Mouse (Mus musculus): ENCODE measurements around the gene Fam151b.

Gene Fam151b

DNA sequence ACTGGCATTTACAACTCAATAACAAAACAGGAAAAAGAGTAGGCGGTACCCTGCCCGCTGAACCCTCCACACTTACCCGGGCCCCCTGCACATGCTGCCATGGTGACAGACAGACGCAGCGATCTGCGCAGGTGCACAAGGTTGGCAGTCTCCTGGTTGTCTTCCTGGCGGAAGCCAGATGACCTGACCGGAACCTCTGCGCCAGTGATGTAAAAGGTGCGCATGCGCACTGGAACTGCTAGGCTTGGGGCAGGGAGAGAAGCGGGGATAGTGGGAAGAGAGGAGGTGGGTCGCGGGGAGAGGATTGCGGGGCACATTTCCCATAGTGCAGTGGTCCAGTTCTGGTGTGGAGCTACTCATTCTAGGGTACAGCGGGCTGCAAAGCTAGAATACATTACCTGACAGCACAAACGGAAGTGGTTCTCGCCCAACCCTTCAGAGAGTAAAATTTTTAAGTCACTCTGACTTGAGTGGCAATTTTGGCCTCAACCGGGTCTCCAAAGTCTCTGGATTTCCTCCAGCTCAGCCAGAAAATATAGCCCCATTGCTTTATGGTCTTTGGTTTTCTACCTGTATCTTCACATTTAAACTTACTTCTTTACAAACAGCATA is at the start of gene Fam151b:
Gene Fam151b, minus strand, starts transcription at position 164 of the 612 bp plus-strand sequence.
- peak; percentile 95 for DNase-seq (ENCODE audit: low read depth)

DNA sequence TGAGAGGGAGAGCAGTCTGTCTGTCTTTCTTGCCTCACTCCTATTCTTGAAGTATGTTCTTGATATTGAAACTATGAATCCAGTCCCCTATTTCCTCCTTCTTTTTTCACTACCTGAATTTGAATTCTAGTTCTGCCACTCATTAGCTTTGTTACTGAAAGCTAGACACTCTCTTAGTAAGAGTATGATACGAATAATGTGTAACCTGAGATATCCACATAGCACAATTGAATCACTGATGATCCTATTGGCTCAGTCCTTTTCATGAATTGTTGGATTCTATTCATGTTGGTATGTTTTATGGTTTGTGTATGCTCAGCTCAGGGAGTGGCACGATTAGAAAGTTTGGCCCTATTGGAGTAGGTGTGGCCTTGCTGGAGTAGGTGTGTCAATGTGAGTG is 48.4 kb upstream of the Fam151b start:
- peak; percentile 15 for DNase-seq (ENCODE audit: low read depth)

DNA sequence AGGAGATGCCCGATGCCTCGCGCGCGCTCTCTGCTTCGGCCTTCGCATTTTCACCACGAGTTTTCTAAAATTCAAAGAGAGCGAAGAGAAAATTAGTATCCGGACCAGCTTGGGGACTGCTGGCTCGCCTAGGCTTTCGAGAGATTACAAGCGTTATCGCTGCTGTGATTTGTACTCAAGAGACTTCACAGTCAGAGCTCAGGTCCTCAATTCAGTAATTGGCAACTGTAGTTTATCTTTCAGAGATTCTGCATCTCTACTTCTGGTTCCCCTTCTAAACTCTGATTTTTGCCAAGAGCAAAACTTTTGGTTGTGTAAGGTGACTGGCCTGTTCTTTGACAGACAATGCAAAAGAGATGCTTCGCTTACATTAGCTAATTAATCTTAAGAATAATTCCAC is 47.4 kb upstream of the Fam151b start:
- DNase-seq (ENCODE audit: low read depth), result no peak

DNA sequence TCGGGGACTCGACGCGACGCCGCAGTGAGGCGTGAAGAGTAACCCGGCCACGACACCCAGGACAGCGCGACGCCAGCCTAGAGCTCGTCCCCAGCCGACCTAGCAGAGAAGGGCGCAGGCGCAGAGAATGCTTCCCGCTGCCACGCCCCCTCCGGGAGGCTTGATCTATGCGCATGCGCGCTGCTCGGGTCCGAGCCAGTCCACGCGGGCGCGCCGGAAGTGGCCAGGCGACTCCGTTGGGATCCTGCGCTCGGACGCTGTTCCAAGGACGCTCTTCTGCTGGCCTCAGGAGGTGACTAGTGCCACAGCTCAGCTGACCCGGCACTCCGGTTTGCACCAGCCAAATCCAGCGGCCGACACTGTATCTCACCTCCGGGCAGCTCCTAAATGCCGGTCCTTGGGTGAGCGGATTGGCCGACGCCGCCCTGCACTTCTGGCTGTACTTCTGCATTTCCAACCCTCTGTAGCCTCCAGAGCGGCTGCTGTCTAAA is 47.0 kb upstream of the Fam151b start, which contains the start of gene Zfyve16:
Gene Zfyve16, minus strand, starts transcription at position 148 of the 491 bp plus-strand sequence.
- DNase-seq (ENCODE audit: low read depth), result peak; percentile 95

DNA sequence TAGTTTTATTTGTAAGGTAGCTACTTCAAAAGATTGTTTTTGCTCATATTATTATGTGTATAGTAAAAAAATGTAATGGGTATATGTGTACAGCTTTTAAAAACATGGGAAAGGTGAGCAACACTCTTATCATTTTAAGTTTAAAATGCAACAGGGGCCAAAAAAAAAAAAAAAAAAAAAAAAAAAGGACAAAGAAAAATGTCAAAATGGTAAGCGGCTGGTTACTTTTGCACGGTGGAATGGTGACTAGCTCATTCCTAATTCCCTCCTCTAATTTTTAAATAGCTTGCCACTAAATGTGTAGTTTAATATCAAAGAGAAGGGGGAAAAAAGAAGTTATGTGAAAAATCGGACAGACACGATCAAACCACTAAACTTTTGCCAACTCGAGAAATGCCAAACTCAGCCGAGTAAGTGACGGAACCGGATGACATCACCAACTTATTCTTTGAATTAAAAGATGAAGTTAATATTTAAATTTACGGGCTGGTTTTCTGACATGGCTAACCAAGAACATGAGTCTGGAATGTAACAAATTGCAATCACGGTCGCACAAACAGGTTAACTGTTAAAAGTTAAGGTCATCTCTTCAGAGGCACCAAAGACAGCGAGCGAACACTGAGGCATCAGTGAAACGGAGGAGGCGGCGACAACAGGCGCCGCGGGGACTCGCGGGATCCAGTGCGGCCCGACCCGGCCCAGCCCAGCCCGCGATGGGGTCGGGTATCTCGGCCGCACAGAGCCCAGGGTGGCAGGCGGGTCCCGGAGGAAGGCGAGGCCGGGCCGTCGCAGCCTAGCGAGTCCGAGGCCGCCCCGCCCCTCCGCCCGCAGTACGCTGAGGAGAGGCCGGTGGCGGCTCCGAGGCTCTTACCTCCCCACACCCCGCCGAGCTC is 46.3 kb upstream of the Fam151b start:
- no peak for DNase-seq (ENCODE audit: low read depth)

DNA sequence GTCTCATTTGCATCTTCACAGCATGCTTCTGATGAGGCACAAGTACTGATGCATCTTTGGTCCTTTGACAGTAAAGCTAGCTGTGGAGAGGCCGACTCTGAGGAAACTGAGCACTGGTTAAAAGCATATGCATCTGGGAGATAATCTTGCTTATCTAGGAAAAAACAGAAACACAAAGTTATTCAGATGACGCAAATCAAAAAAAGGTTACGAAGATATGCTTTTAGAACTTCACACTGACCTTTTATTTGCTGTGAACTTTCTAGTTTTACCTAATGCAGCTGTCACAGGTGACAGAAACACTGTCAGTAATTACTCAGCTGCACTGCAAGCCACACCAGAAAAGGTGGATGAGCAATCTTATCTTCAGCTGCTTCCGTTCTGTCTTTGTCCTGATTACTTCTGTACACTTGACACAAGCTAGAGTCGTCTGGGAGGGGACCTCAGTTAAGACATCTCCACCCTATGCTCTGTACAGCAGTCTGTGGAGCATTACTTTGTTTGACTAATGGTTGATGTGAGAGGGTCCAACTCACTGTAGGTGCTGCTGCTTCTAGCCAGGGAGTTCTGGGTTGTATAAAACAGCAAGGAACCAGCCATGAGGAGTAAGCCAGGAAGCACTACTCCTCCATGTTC is 39.5 kb upstream of the Fam151b start:
- no peak for DNase-seq (ENCODE audit: low read depth)

DNA sequence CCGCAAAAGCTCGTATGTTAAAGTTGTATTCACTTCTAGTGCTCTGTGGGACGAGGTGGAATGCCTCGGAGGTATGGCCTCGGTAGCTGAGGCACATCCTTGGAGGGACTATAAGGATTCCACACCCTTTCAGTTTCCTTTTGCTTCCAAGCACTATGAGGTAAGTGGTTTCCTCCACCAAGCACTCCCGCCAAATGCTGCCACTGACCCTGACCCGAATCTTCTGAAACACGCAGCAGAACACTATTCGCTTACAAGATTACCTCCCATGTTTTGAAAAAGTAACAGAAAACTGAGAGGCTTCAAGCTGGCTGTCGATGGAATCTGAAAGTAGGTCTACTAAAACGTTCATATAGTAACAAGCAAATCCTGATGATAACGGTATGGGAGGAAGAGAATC is 21.1 kb upstream of the Fam151b start:
- no peak for DNase-seq (ENCODE audit: low read depth)

DNA sequence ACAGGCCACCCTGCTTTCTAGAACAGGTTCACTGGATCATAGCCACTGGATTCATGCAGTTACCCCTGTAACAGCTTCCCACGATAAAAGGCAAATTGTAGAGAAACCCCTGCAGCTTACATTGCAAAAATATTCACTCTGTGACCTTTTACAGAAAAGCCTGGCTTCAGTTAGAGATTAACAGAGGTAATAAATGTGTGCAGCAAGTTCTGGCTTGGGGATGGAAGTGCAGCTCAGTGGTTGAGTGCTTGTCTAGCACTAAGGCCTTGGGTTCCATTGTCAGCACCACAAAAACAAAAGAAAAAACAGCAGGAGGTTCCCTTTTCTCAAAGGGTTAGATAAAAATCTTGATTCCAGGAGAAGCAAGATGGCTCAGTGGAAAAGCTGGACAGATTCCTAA is 8.1 kb upstream of the Fam151b start:
- no peak for DNase-seq (ENCODE audit: low read depth)

DNA sequence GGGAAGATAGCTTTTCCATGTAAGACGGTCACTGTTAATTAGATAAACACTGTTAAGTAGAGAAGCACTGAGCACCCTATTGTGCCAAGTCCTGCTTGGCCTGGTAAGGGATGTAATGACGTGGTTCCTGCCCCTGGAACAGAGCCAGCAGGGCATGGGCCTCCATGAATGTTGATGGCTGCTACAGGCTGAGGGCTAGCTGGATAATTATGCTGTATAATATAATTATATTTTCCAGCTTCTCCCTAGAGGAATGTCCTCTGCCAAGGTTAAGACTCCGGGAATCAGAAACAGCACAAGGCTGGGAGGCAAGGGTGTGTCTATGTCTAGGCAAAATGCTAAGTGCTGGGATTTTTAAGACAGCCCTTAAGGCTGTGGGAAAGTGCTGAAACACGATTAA is 7.0 kb upstream of the Fam151b start:
- no peak for DNase-seq (ENCODE audit: low read depth)

DNA sequence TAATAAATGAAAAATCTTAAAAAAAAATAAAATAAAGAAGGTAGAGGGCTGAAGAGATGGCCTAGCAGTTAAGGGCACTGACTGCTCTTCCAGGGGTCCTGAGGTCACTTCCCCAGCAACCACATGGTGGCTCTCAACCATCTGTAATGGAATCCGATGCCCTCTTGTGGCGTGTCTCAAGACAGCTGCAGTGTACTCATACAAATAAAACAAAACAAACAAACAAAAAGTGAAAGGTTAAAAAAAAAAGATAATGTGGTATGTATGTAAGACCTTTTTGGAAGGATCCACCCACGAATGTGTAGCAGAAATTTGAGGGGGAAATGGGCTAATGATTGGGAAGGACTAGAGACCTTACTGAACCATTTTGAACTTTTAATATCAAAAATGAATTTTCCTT is 467 bp downstream of the Fam151b start:
- DNase-seq (ENCODE audit: low read depth), result no peak

DNA sequence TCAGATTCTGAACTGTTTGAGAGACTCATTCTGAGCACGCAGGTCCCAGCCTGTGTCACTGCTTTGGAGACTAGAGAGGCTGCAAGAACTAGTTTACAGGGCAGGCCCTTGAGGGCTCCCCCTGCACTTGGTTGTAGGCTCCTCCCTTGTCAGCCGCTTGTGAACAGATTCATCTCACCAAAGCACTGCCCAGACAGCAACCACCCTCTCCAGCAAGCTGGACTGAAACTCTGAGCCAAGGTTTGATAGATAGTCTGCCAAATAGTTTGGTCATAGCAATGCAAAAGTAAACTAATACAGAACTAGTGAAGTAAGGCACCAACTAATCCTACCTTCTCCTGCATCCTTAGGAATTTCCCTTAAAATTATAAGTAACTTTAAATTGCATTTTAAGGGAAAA is 13.7 kb downstream of the Fam151b start:
- no peak for DNase-seq (ENCODE audit: low read depth)

DNA sequence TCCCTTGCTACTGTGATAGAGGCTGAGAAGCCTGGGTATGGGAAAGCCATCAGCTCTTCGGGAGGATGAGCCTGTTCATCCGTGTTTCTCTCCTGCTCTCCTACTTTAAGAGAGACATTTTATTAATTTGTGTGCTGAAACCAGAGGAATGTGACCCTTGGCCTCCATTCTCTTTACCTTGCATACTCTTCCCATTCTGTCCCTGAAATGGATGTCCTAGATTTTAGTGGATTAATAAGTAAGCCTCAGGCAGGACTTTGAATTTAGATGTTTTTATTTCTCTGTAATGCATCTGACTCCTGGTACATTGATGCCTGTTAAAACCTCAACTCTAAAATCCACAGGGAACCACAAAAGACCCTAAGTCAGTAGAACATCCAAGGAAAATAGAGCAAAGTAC is 14.4 kb downstream of the Fam151b start:
- no peak for DNase-seq (ENCODE audit: low read depth)

DNA sequence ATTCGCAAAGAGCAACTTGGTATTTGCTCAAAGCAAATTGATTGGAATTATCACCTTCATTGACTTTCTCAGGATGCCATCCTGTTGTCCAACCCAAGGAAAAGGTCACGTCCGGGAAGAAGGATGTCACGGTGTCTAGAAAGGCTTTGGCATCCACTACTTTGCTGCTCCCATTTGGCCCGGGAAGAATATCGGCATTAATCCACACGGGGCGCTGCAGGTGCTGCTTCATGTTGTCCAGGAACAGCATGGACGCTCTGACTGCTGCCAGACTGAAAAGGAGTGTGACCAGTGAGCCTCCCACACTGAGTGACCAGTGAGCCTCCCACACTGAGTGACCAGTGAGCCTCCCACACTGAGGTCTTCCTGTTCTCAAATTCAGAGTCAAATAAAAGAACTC is 15.9 kb downstream of the Fam151b start:
- no peak for DNase-seq (ENCODE audit: low read depth)

DNA sequence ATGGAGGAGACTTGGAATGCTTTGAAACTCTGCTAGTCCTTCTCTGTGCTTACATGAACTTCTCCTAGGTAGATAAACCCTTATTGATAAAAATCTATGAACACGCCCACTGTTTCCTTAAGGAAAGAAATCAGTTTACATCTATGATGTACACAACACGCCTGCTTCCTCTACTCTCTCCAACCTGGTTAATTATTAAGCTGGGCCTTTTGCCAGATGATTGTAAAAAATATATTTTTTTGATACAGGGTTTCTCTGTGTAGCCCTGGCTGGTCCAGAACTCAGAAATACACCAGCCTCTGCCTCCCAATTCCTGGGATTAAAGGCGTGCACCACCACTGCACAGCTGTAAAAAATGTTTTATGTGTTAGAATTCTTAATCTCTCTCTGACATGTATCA is 19.1 kb downstream of the Fam151b start:
- DNase-seq (ENCODE audit: low read depth), result no peak

DNA sequence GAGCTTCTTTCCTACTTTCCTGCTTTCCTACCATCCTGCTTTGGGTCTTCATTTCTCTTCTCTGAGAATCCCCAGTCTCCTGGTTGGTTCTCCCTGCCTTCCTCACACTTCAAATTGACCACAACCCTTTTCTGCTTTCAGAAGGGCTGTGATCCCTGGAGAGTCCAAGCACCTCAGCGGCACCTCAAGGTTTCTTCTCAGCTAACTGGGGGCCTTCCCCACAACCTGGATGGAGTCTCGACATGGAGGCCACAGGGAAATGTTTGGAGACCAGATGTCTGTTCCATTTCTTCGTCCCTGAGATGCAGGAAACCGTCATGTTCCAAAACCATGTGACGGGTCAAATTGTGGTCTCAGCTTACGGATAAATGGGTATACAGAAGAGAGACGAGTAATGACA is 36.9 kb downstream of the Fam151b start:
- DNase-seq (ENCODE audit: low read depth), result no peak

DNA sequence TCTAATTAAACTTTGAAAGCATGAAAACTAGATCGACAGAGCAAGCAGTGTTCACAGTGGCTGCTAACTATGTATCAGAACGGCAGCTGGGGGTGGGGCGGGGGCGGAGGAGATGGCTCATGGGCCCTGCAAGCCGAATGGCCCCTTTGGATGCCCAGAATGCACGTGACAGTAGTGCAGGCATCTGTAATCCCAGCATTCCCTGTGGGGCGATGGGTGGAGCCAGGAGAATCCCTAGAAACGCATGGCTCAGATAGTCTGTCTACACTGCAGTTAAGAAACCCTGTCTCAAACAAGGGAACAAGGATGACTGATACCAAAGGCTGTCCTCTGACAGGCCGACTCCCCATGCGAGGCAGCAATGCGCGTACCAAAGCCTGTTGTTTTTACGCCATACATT is 43.5 kb downstream of the Fam151b start:
- DNase-seq (ENCODE audit: low read depth), result no peak

DNA sequence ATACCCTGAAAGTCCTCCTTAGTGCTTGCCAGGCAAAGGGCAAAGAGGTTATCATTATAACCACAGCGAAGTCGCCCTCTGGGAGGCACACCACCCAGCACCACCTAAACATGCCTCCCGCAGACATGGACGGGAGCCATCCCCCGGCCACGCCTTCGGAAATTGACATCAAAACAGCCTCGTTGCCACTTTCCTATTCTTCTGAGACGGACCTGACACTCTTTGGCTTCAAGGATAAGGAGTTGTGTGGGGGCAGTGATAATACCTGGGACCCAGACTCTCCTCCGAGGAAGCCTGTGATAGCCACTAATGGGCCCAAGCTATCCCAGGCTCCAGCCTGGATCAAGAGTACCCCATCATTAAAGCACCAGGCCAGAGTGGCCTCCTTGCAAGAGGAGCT is 45.2 kb downstream of the Fam151b start:
- DNase-seq (ENCODE audit: low read depth), result no peak

DNA sequence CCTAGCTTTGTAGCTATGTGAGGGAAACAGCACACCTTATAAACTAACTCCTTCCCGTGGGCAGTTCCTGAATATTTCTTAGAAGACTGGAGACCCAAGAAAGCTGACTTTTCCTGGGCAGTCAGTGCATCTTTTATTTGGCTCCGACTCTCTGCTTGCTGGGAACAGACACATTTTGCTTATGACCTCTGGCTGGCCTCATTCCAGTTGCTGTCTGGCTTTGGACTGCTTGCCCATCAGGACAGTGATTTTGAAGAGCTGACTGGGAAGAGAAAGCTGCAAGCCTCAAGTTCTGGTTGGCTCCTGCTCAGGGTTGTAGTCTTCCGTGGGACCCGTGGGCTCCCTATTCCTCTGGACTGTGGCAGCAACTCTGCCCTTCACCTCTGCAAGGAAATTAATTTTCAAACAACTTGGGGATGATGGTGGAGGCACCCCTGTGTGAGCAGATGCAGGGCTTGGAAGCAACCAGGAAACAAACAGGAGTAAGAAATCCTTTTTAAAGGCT is 56.4 kb downstream of the Fam151b start:
- DNase-seq (ENCODE audit: low read depth), result no peak

DNA sequence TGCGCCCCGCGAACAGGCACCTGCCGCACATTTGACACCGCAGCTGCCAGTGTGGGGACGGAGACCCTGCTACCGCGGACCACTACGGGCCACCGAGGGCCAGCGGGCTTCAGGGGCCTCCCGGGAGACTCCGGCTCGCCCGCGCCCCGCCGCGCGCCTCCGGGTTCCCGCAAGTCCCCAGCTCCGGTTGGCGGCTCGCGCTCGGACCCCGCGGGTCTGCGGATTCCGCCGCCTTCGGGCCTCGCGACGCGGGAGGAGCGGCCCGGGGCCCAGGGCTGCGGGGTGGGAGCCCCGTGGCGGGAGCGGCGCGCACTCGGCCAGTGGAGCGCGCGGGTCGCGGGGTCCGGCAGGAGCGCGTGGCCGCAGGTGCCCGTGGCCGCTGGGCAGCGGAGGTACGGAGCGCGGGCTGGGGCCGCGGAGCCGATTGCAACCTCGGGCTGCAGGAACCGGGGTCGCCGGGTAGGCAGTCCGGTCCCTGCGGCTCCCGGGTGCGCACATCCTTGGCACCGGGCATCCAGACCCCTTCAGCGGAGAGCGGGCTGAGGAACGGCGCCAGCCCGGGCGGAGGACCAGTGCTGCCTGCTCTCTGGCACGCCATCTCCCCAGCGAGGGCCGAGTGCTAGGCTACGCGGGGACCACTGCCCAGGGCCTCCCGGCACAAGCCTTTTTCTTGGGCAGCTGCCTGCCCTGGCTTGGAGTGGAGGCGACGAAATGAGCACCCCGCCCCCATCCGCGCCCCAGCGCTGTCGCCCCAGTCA is 57.3 kb downstream of the Fam151b start:
- no peak for DNase-seq (ENCODE audit: low read depth)

DNA sequence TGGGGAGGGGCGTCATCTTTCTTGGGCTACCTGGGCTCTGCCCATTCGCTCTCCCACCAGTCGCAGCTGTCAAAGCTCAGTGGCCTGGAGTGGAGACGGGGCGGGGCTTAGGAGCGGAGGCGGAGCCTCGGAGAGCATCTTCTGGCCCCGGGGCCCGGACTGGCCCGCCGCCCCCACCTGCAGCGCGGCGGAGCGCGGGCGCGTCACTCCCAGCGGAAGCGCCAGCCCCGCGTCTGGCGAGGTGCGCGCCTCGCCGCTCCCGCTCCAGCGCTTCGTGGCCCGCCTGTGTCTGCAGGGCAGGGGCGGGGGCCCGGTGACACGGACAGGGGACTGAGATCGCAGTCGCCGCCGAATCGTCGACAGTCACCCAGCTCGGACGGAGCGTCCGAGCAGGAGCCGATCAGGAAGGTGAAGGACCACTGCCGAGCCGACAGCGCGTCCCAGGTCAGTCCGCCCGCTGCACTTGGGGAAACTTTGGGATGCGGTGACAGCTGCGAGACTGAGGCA is 58.0 kb downstream of the Fam151b start, which contains the start of gene Ankrd34b:
Gene Ankrd34b, plus strand, starts transcription at position 139 of the 507 bp plus-strand sequence.
- DNase-seq (ENCODE audit: low read depth), result peak; percentile 2

DNA sequence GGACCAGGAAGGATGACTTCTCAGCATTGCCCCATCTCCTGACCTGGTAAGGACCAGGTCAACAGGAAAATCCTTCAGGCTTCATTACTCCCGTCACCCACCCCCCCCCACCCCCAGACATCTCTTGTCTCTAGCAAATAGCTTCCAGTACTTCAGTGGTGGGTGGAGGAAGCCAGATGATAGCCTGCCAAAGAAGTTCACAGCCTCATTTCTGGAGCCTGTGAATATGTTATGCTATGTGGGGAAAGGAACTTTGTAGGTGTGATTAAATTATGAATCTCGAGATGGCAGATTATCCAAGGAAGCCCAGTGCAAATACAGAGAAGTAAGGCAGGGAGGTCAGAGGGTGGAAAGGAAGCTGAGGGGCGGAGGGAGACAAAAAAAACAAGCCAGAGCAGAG is 60.1 kb downstream of the Fam151b start:
- DNase-seq (ENCODE audit: low read depth), result no peak

DNA sequence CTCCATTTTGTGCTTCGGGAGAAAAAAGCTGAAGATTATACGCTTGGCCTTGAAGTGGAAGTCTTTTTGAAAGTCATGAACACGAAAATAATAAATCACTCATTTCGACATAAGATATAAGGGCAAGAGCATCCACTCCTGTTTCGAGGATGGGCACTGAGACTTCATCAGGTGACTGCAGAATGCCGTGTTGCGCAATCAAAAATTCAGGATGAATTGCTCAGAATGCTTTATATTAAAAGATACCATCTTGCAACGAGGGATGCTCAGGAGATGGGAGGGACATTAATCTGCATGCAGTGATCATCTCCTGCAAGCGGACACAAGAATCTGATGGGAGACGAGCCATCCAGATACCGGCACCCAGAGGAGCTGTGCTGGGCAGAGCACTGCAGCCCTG is 64.2 kb downstream of the Fam151b start:
- no peak for DNase-seq (ENCODE audit: low read depth)
